Mouse (Mus musculus) G1E (cell line): ENCODE measurements around the gene Ddx1.

ENCODE experiments used
- CTCF ChIP-seq: IDR thresholded peaks from 2 replicates; pipeline ENCODE4 v1.5.1; 2012; ENCODE audit warnings: low read depth, low read length, inconsistent platforms, mixed read lengths
- GATA1 ChIP-seq: IDR thresholded peaks from 2 replicates; pipeline ENCODE4 v1.6.1; 2012; ENCODE audit warnings: borderline replicate concordance, low read length, inconsistent platforms, mixed read lengths
- GATA2 ChIP-seq: IDR thresholded peaks from 2 replicates; pipeline ENCODE4 v1.6.1; 2012; ENCODE audit warnings: low read depth, low read length, inconsistent platforms, borderline replicate concordance
- TAL1 ChIP-seq: conservative IDR thresholded peaks from 2 replicates; pipeline ENCODE4 v1.6.1; 2012; ENCODE audit warnings: low read depth, low read length, inconsistent platforms, mixed read lengths

GRCm38 (mm10) chr12:13181721-13182120 lies 67.3 kb downstream of the Ddx1 start:
- TF ChIP-seq CTCF (no peak), GATA1 (no peak), TAL1 (no peak), GATA2 (no peak)
